Mouse (Mus musculus): ENCODE results near the gene Tmem128. TPM values are rescaled to one million over a fixed set of nuclear protein-coding genes. Genes with fewer than 3 reads are reported as not detected.

Gene Tmem128
- 10 to 100 TPM; 41.0 to 43.4 TPM for total RNA-seq (2021)
- long read RNA-seq, transcript Tmem128-201 (5 exons, 1,291 nt) = major isoform, 45 of 55 reads
- long read RNA-seq, partial matches to known transcripts = 5 of 55 reads
- long read RNA-seq, other reads (novel, unspliced or antisense) = 3 of 55 reads

DNA sequence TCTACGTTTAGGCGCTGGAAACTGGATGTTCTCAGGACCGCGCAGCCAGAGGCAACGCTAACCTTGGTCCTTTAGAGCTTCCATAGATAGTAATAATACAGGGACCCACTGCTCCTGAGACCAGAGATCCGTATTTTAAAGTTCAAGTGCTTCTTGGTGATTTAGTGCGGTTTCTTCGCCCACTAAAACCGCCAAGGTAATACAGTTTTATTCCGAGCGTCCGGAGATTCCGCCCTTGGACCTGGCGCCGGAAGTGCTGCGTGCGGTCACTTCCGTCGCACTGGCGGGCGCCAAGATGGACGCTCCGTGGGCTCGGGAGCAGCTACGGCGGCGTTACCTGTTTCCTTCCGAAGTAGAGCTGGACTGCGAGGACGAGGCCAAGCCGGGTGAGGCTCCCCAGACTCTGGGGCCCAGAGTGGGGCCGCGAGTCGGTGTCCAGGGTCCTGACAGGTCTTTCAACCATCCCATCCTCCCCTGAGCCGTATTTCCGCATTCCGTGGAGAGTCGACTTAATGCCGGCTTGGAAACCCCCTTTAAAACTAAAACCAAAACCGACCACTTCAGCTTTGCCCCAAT is at the start of gene Tmem128:
Gene Tmem128, plus strand, starts transcription at position 79 of the 576 bp plus-strand sequence.
- DNase-seq (ENCODE audit: low spot score in 2 of 2) = peak; percentile 67 to 74

DNA sequence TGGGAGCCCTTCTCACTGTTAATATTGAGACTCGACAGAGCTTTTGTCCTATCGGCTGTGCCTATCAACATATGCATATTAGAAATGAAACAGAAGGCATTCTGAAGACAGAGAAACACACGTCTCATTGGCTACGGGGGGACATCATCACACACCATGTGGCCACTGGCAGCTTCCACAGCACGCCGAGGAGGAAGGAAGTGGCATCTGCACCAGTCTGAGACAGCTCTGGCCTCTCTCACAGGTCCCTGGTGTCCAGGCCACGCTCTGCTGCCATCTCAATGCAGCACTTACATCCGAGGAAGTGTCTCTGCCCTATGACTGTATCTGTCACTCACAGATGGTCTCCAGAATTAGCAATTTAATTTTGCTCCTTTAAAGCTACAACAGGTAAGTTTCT is 48.3 kb upstream of the Tmem128 start:
- no peak for DNase-seq (ENCODE audit: low spot score in 2 of 2)

GRCm38 (mm10) chr5:38213009-38213408 is 47.0 kb upstream of the Tmem128 start:
- peak; percentile 24 to 31 for DNase-seq (ENCODE audit: low spot score in 2 of 2)

DNA sequence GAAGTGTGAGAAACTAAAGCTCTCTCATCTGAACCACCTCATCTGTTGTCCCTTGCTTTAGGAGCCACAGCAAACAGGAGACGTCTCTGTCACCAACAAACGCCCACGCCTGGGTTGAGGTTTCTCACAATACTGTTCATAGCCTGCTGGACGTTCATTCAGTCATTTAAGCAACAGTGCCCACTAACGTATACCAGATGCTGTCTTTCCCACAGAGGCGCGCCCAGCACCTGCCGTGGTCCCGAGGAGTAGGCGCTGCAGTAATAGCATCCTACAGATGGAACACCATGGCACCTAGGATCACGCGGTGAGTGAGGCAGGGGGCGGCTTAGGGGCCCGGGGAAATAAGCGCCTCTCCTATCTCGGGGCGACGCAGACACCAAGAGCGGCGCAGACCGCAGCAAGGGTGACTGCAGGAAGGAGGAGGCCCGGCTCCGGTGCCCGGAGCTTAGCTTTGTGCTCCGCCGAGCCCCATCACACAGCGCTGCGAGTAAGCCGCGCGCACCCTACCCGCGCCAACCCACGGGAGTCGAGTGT is 40.1 kb upstream of the Tmem128 start:
- no peak for DNase-seq (ENCODE audit: low spot score in 2 of 2)

- peak; percentile 96 to 97 for DNase-seq (ENCODE audit: low spot score in 2 of 2)
Observed at GRCm38 (mm10) chr5:38220328-38220912, 39.6 kb upstream of the Tmem128 start, which contains the start of the genes Zbtb49 and Lyar. Gene Zbtb49, minus strand, starts transcription at chr5:38220457. Gene Lyar, plus strand, starts transcription at chr5:38220470.

GRCm38 (mm10) chr5:38235422-38235821 is 24.6 kb upstream of the Tmem128 start:
- DNase-seq (ENCODE audit: low spot score in 2 of 2) = peak; percentile 57 to 60

DNA sequence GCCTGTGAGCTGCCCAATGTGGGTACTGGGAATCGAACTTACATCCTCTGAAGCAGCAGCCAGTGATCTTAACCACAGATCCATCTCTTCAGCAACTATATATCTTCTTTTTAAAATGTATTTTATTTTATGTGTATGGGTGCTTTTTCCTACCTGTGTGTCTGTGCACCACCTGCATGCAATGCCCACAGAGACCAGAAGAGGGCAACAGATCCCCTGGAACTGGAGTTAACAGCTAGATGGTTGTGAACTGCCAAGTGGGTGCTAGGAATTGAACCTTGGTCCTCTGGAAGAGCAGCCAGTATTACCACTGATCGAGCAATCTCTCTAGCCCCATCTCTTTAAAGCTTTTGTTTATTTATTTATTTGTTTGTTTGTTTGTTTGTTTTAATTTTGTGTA is 23.4 kb upstream of the Tmem128 start:
- DNase-seq (ENCODE audit: low spot score in 2 of 2) = no peak

GRCm38 (mm10) chr5:38240727-38241472 is 19.1 kb upstream of the Tmem128 start:
- DNase-seq (ENCODE audit: low spot score in 2 of 2) = no peak

DNA sequence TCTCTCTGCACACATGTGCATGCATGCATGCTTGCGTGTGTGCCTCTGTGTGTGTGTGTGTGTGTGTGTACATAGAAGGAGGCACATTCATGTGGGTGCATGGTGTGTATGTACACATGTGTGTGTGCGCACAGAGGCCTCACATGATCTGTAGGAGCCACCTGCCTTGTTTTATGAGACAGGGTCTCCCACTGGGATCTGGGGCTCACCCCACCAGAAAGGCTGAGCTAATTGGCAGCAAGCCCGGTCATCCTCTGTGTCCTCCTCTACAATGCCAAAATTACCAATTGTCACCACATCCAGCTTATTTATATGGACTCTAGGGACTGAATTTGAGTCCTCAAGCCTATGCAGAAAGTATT is 18.5 kb upstream of the Tmem128 start:
- DNase-seq (ENCODE audit: low spot score in 2 of 2) = no peak

- no peak for DNase-seq (ENCODE audit: low spot score in 2 of 2)
Observed at GRCm38 (mm10) chr5:38241966-38242365, 18.0 kb upstream of the Tmem128 start.

DNA sequence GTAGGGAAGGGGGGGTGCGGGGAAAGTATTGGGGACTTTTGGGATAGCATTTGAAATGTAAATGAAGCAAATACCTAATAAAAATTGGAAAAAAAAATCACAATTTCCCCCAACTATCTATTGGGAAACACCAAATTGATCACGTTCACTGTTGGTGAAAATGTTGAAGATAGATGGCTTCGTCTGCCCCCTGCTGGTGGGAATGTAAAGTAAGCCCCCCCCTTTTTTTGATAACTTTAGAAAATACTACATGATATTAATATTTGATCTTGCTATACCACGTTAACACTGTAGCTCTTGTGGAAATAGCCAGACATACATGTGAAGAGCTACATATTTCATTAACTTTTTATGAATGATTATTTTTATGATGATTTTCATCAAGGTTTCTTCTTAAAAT is 4.8 kb upstream of the Tmem128 start:
- no peak for DNase-seq (ENCODE audit: low spot score in 2 of 2)

- no peak for DNase-seq (ENCODE audit: low spot score in 2 of 2)
Observed at GRCm38 (mm10) chr5:38255644-38256043, 4.3 kb upstream of the Tmem128 start.

GRCm38 (mm10) chr5:38256551-38256950 is 3.4 kb upstream of the Tmem128 start:
- DNase-seq (ENCODE audit: low spot score in 2 of 2) = no peak

DNA sequence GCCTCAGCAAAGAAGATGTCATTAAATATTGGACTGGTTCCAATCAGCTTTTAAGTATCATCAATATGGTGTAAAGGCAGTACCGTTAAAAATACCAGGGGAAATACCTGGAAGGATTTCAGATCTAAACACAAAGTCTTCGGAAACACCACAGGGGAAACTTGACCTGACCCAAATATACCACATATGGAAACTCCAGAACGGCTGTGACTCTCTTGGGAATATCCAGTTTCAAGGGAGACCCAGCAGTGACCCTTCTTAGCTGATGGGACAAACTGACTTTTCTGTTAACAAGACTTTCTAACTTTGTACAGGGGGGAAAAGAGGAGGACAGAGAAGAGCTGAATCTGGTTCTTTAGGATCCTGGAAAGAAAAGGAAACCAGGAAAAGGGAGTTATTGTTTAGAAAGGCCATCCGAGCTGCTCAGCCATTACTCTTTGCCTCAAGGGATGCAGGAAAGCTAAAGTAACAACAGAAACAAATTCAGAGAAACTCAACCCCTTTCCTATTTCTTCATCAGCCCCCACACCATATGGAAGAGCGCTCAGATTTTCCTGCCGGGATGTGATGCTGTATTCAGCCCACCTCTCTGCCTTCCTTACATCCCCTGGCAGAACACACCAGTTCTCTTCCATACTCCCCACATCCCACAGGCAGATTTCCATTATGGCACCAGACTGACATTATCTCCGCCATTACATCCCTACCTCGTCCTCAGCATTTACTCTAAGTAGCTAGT is 1.8 kb upstream of the Tmem128 start:
- DNase-seq (ENCODE audit: low spot score in 2 of 2) = no peak

GRCm38 (mm10) chr5:38258773-38259146 is 1.2 kb upstream of the Tmem128 start:
- no peak for DNase-seq (ENCODE audit: low spot score in 2 of 2)

DNA sequence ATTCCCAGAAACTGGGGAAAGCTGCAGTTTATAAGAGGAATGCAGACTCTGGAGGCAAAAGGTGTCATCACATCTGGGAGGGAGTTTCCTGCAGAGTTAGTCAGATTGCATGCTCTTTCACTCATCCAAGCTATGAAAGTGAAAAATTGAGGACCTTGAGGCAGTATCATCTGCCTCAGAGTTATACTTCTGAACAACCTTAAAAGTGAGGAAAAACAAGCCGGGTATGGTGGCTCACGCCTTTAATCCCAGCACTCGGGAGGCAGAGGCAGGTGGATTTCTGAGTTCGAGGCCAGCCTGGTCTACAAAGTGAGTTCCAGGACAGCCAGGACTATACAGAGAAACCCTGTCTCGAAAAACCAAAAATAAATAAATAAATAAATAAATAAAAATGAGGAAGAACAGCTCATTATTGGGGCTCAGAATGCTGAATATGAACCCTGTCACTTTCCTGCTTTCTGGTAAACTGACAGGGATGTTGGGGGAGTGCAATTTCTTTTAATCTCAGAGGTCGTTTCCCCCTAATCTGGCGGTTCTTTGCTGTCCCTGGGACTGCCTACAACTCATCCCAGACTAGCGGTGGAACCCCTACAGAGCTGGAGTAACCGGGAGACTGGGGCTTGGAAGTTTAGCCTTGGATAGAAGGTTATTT is 404 bp upstream of the Tmem128 start:
- DNase-seq (ENCODE audit: low spot score in 2 of 2) = no peak

DNA sequence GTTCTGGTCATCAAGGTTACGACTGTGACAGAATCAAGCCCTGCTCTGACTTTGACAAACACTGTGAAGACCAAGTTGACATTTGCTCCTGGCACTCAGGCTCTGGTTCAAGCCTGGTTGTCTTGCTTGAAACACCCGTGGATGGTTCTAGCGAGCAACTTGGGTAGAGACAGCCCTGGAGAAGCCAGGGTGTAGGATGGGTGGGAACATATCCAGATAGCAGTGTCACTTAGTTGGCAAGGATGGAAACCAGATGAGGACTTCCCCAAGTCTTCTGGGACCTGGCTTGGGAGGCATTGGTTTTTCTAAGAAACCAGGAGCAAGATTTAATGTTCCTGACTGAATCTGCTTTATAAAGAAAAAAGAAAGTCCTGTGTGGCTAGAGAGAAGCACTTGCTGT is 11.0 kb downstream of the Tmem128 start:
- no peak for DNase-seq (ENCODE audit: low spot score in 2 of 2)

- no peak for DNase-seq (ENCODE audit: low spot score in 2 of 2)
Observed at GRCm38 (mm10) chr5:38273831-38274230, 13.8 kb downstream of the Tmem128 start.

GRCm38 (mm10) chr5:38275771-38276170 is 15.8 kb downstream of the Tmem128 start, which contains the start of gene Otop1:
Gene Otop1, plus strand, starts transcription at chr5:38275972.
- DNase-seq (ENCODE audit: low spot score in 2 of 2) = no peak

- DNase-seq (ENCODE audit: low spot score in 2 of 2) = no peak
Observed at GRCm38 (mm10) chr5:38276451-38276850, 16.5 kb downstream of the Tmem128 start.

Measured in layer of hippocampus, postnatal 10 days (tissue).